Mouse (Mus musculus) cerebellum, adult 2 months (tissue): ENCODE results near the gene Asdurf. TPM values are rescaled to one million over a fixed set of nuclear protein-coding genes. Genes with fewer than 3 reads are reported as not detected.

Experiments
- DNase-seq, 2 experiments: peaks; one replicate each; pipeline ENCODE4 v3.0.0; 2021
- H3K27ac ChIP-seq: fragments of 200-500 bp; 2 replicates; pipeline ENCODE4 v1.5.1; 2012; ENCODE audit warnings: low read length, control low read depth, inconsistent platforms; ENCODE audit not compliant: insufficient read depth
- H3K27me3 ChIP-seq: fragments of 200-500 bp; 2 replicates; pipeline ENCODE4 v1.6.1; 2012; ENCODE audit warnings: inconsistent platforms, mild to moderate bottlenecking, low read length, moderate library complexity; ENCODE audit not compliant: control insufficient read depth, insufficient read depth
- H3K4me1 ChIP-seq: fragments of 200-500 bp; 2 replicates; pipeline ENCODE4 v1.6.1; 2011; ENCODE audit warnings: low read length; ENCODE audit not compliant: control insufficient read depth, insufficient read depth
- H3K4me3 ChIP-seq: fragments of 200-500 bp; replicated peaks from 2 replicates; pipeline ENCODE3; 2011; ENCODE audit warnings: mild to moderate bottlenecking, low read depth, low read length, control low read depth; ENCODE audit not compliant: insufficient read depth
- CTCF ChIP-seq: fragments of 200-500 bp; IDR thresholded peaks from 2 replicates; pipeline ENCODE4 v1.5.1; 2011; ENCODE audit warnings: low read depth, mild to moderate bottlenecking, control low read depth, low read length, moderate library complexity, borderline replicate concordance; ENCODE audit not compliant: insufficient read depth
- POLR2A ChIP-seq: fragments of 200-500 bp; IDR thresholded peaks from 2 replicates; pipeline ENCODE4 v1.6.1; 2011; ENCODE audit warnings: low read length, control low read depth, borderline replicate concordance; ENCODE audit not compliant: insufficient read depth
- WGBS: fragments of 180-500 bp; shearing (Covaris S2); methylation state at CpG from one replicate; pipeline ENCODE4 v1.1.7; 2018; 5-methylcytosine and 5-hydroxymethylcytosine counted together
- polyA plus RNA-seq: library from polyadenylated mRNA; depleted of rRNA; stranded (reverse); fragments of >200 nt; gene quantifications from 2 replicates; pipeline ENCODE4 v1.2.3, GENCODE M21; 2012; rRNA removed

The Asdurf gene
- polyA plus RNA-seq, 1 experiment: not detected

DNA sequence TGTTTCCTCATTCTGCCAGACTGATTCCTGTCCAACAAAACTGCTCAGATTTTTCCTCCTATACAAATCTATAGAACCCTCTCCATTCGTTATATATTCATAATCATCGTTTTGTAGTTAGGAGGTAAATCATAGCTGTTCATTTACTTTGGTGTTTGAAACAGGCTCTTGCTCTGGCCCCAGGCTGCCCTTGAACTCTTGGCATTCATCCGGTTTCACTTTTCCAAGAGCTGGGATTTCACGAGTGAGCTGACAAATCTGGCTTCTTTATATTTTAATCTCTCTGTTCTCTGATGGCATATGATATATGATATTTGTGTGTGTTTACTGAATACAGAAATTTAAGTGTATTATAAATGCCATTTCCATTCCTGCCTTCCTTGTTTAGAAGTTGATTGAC, 51.9 kb downstream of the Asdurf start:
- WGBS: 70% methylated on average over 4 of the region's 4 CpGs
- TF ChIP-seq POLR2A (no peak), CTCF (no peak)

More for the DNA sequence above, 51.9 kb downstream of the Asdurf start:
- DNase-seq: no peak
- no peak overlapping the region for H3K27ac ChIP-seq
- H3K4me1 ChIP-seq: peaks cover 4% of the 10 kb centered on the region; the same call in 1 of the 2 replicates
- no peak overlapping the region for H3K4me3 ChIP-seq
- H3K27me3 ChIP-seq: no peaks in the 10 kb centered on the region

Other genes with a start within 250 kb of the Asdurf start
- gene 1700019A02Rik, start 165.0 kb downstream of the Asdurf start, polyA plus RNA-seq: 0.25 TPM in 1 of 2 replicates, not detected in the other
- 10.4 and 13.9 TPM in 2 replicates for gene Pms1, start 55.6 kb downstream of the Asdurf start, polyA plus RNA-seq
- 17.0 and 20.7 TPM in 2 replicates for gene Ormdl1, start 55.5 kb downstream of the Asdurf start, polyA plus RNA-seq
- 2.9 and 3.8 TPM in 2 replicates for gene Gm28778, start 55.5 kb downstream of the Asdurf start, polyA plus RNA-seq
- gene Osgepl1, start 39.0 kb downstream of the Asdurf start, polyA plus RNA-seq: 27.2 and 28.0 TPM in 2 replicates
- 0.18 and 0.40 TPM in 2 replicates for gene Gm28551, start within 50 bp of the Asdurf start, polyA plus RNA-seq
- gene Asnsd1, start 133 bp upstream of the Asdurf start, polyA plus RNA-seq: 17.1 and 17.7 TPM in 2 replicates